Mouse (Mus musculus) lung, postnatal 10 days (tissue): ENCODE measurements around the gene Nt5c1a.

Experiments used
- DNase-seq: peaks from one replicate; pipeline ENCODE4 v3.0.0; 2021

Gene Nt5c1a

DNA sequence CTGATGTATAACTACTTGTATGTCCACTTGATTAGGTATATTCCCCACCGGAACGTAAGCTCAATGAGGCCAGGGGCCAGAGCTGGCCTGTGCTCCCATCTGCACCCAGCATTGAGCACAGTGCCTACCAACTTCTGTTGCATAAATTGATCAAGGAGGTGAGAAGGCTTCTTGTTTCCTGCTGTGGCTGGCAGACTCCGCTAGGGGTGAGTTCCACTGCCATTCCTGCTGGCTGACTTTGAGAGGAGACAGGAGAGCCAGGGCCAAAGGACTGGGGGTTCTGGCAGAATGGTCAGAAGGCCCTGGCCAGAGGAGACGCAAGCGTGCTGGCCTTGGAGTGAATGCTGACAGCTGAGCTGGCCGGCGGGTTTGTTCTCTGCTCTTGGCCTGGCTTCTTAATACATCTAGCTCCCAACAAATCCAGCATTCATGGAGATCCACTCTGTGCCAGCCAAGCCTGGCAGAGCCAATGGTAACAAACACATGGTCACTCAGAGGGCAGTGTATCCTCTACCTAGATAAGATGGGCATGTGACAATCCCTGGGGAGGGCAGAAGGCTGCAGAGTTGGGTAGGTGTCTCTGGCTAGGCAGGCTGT is 47.8 kb downstream of the Nt5c1a start:
- DNase-seq = peak; percentile 85

DNA sequence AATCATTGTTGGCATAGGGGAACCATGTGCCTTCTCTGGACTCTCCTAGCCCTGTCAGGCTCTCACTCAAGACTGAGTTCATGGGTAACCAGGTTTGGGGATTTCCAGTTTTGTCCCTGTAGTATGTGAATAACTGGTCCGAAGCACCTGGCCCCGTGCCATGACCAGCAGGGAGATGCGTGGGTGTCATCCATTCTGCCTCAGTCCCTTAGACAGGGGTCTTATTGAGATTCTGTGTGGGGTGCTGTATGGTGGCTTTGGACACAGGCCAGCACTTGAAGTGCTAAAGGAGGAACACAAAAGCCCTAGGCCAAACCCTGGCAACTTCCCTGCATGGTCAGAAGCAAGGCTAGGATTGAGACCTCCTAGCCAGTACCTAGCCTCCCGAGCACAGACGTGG is 50.9 kb downstream of the Nt5c1a start:
- DNase-seq = no peak

DNA sequence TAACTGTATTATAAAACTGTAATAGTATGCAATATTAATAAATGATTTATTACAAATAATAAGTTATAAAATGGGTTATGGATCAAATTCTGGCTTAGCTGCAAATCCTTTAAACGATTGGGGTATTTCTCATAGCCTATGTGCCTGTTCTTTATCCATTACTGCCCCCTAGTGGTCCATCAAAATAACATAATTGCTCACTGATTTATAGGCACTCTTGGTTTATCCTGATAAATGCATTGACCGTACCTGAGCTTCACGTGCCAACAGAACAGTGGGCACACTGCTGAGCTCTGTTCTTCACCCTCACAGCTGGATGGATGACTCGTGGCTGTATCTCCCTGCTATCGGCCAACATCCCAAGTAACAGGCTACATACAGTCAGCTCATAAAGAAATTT is 53.3 kb downstream of the Nt5c1a start:
- peak; percentile 55 for DNase-seq

DNA sequence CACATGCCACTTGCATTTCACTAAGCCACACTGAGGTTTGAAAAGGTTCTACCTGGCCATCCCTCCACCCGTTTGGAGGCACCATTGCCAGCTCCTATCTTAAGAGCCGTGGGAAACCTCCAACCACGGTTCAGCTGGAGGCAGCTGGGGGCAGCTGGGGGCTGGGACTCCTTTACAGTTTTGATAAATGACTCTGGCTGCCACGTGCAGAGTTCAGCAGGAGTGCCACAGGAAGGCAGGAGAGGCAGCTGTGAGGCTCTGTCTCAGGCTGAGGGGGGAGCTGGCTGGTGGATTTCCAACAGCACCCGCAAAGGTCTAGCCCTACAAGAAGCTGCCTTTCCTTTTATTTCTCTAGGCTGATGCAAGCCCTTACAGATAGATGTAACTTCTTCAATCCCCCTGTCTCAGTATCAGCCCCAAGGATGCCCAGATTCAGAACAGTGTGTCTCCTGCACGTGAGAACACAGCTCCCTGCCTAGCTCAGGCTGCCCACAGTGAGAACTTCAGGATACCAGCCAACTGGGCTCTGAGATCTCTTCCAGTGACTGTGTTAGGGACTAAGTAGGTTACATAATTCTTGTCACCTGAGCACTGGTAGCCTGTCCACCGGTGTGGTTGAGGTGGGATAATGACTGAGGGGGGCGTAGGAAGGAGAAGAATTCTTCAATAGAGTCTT is 58.9 kb downstream of the Nt5c1a start:
- DNase-seq = no peak

DNA sequence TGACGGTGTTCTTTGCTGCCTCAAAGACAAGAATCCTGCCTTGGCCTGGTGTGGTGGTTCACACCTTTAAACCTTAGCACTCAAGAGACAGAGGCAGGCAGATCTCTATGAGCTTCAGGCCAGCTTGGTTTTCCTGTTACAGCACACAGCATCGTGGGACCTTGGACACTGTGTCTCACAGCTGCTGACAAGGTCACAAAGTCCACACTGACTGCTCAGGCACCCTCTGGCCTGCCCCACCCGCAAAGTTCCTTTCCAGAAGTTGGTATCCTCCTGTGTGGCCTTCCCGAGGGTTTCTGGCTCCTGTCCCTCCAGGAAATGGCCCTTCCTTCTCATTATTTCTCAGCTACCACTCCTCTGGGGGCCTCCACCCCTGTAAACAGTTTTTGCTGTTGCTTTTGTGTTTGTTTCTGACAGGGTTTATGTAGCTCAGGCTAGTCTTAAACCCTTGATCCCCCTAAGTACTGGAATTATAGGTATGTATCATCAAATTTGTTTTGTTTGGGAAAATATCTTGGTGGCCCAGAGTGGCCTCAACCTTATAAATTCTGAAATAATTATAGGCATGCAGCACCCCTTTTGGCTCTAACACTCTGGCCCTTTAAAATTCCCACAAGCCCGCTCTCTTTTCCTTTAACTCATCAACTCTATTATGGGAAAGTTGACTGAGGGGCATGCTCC is 60.6 kb downstream of the Nt5c1a start, which contains the start of gene Pabpc4:
Gene Pabpc4, plus strand, starts transcription at position 631 of the 681 bp plus-strand sequence.
- DNase-seq = no peak
